Mouse (Mus musculus) forebrain, embryonic 15.5 days (tissue): Measurements from ENCODE around the gene Mpp3. TPM values are rescaled to one million over a fixed set of nuclear protein-coding genes. Genes with fewer than 3 reads are reported as not detected.
"Not testable (repeated sequence)": the region's sequence is repeated elsewhere in the genome, so short reads cannot be mapped to it uniquely, and the experiment has no call there.

Experiments
- ATAC-seq: fragments of 200-750 bp; cut with Nextera tagmentation; replicated peaks from 2 replicates; pipeline ENCODE4 v1.8.0; 2017; ENCODE audit warnings: mild to moderate bottlenecking, moderate TSS enrichment, moderate library complexity
- H3K27ac ChIP-seq: fragments of 300-500 bp; sonication (generic); replicated peaks from 2 replicates; pipeline ENCODE4 v1.5.1; 2015; ENCODE audit warnings: mild to moderate bottlenecking, inconsistent platforms
- H3K27me3 ChIP-seq: fragments of 300-500 bp; sonication (generic); 2 replicates; pipeline ENCODE4 v1.6.1; 2015; ENCODE audit warnings: inconsistent platforms
- H3K36me3 ChIP-seq: fragments of 300-500 bp; sonication (generic); 2 replicates; pipeline ENCODE4 v1.6.1; 2015; ENCODE audit warnings: mild to moderate bottlenecking, inconsistent platforms
- H3K4me1 ChIP-seq: fragments of 300-500 bp; sonication (generic); 2 replicates; pipeline ENCODE4 v1.6.1; 2015; ENCODE audit warnings: inconsistent platforms
- H3K4me2 ChIP-seq: fragments of 300-500 bp; sonication (generic); replicated peaks from 2 replicates; pipeline ENCODE4 v1.6.1; 2015; ENCODE audit warnings: mild to moderate bottlenecking, inconsistent platforms
- H3K4me3 ChIP-seq: fragments of 300-500 bp; sonication (generic); 2 replicates; pipeline ENCODE4 v1.5.1; 2015; ENCODE audit warnings: mild to moderate bottlenecking, inconsistent platforms
- H3K9ac ChIP-seq: fragments of 300-500 bp; sonication (generic); replicated peaks from 2 replicates; pipeline ENCODE4 v1.6.1; 2015; ENCODE audit warnings: mild to moderate bottlenecking, inconsistent platforms
- H3K9me3 ChIP-seq: fragments of 300-500 bp; sonication (generic); 2 replicates; pipeline ENCODE4 v1.6.1; 2016; ENCODE audit warnings: inconsistent platforms
- WGBS: fragments of 180-500 bp; shearing (Covaris S2); methylation state at CpG from one replicate; pipeline ENCODE4 v1.1.7; 2015; ENCODE audit warnings: mixed read lengths; 5-methylcytosine and 5-hydroxymethylcytosine counted together
- polyA plus RNA-seq: library from polyadenylated mRNA; unstranded; fragments of >200 nt; fragmentation: Nextera tagmentation; extraction: Ambion mirVana; gene quantifications from 2 replicates; pipeline ENCODE4 v1.2.1, GENCODE M21; 2015

Mpp3 gene
- polyA plus RNA-seq, 1 experiment from 2014 or later: 48.5 TPM

GRCm38 (mm10) chr11:102006271-102006670 lies 22.0 kb downstream of the Mpp3 start:
- peaks cover 41% of the 10 kb centered on the region for H3K36me3 ChIP-seq
- H3K4me2 ChIP-seq: no peak overlapping the region
- peak overlapping the region; percentile 3; the same call in 1 of the 2 replicates for H3K27ac ChIP-seq
- WGBS: 58% methylated on average over 9 of the region's 9 CpGs
- no peaks in the 10 kb centered on the region for H3K27me3 ChIP-seq
- H3K9me3 ChIP-seq: no peaks in the 10 kb centered on the region
- H3K9ac ChIP-seq: no peak overlapping the region
- H3K4me1 ChIP-seq: peaks cover 24% of the 10 kb centered on the region
- no peak for ATAC-seq
- no peak overlapping the region for H3K4me3 ChIP-seq

- Histone ChIP-seq H3K4me2 (no peak overlapping the region), H3K36me3 (peaks cover 46% of the 10 kb centered on the region), H3K9ac (no peak overlapping the region), H3K4me3 (no peak overlapping the region), H3K27ac (no peak overlapping the region), H3K4me1 (0 out of 2 replicates have a peak, but pooled peaks cover 6% of the 10 kb centered on the region), H3K27me3 (no peaks in the 10 kb centered on the region), H3K9me3 (no peaks in the 10 kb centered on the region)
- 94% methylated on average over 8 of the region's 8 CpGs for WGBS
- ATAC-seq: no peak
These were observed 24.0 kb downstream of the Mpp3 start for GRCm38 (mm10) chr11:102004251-102004650.

- Histone ChIP-seq H3K4me2 (no peak overlapping the region), H3K36me3 (peaks cover 22% of the 10 kb centered on the region), H3K9ac (no peak overlapping the region), H3K27ac (no peak overlapping the region), H3K9me3 (no peaks in the 10 kb centered on the region), H3K4me1 (no peaks in the 10 kb centered on the region), H3K4me3 (no peak overlapping the region), H3K27me3 (no peaks in the 10 kb centered on the region)
- ATAC-seq: no peak
- whole genome bisulfite sequencing: 61% methylated on average over 4 of the region's 4 CpGs
These were observed 28.8 kb downstream of the Mpp3 start for GRCm38 (mm10) chr11:101999466-101999865.

- WGBS: 50% methylated on average over 5 of the region's 5 CpGs
- H3K4me3 ChIP-seq: no peak overlapping the region
- no peaks in the 10 kb centered on the region for H3K27me3 ChIP-seq
- no peak overlapping the region for H3K9ac ChIP-seq
- H3K36me3 ChIP-seq: peaks cover 13% of the 10 kb centered on the region
- no peaks in the 10 kb centered on the region for H3K9me3 ChIP-seq
- no peak overlapping the region for H3K27ac ChIP-seq
- no peaks in the 10 kb centered on the region for H3K4me1 ChIP-seq
- no peak for ATAC-seq
- no peak overlapping the region for H3K4me2 ChIP-seq
These were observed 30.0 kb downstream of the Mpp3 start for GRCm38 (mm10) chr11:101998258-101998657.

GRCm38 (mm10) chr11:101995938-101996337 lies 32.3 kb downstream of the Mpp3 start:
- no peak overlapping the region for H3K4me3 ChIP-seq
- no peak for ATAC-seq
- 90% methylated on average over 7 of the region's 7 CpGs for WGBS
- H3K4me2 ChIP-seq: no peak overlapping the region
- H3K4me1 ChIP-seq: no peaks in the 10 kb centered on the region
- H3K36me3 ChIP-seq: peaks cover 5% of the 10 kb centered on the region
- no peak overlapping the region for H3K27ac ChIP-seq
- H3K27me3 ChIP-seq: no peaks in the 10 kb centered on the region
- no peak overlapping the region for H3K9ac ChIP-seq
- no peaks in the 10 kb centered on the region for H3K9me3 ChIP-seq

- 73% methylated on average over 8 of the region's 8 CpGs for WGBS
- Histone ChIP-seq H3K4me2 (no peak overlapping the region), H3K4me3 (no peak overlapping the region), H3K4me1 (no peaks in the 10 kb centered on the region), H3K9ac (no peak overlapping the region), H3K27ac (no peak overlapping the region), H3K36me3 (no peaks in the 10 kb centered on the region; the same call in none of the 2 replicates), H3K27me3 (no peaks in the 10 kb centered on the region), H3K9me3 (no peaks in the 10 kb centered on the region)
- ATAC-seq: no peak
These were observed 34.2 kb downstream of the Mpp3 start for GRCm38 (mm10) chr11:101994100-101994499.

- Histone ChIP-seq H3K4me2 (no peak overlapping the region), H3K9me3 (no peaks in the 10 kb centered on the region)
- 86% methylated on average over 7 of the region's 7 CpGs for WGBS
These were observed 35.9 kb downstream of the Mpp3 start for GRCm38 (mm10) chr11:101992411-101992810.

GRCm38 (mm10) chr11:101991813-101992212 lies 36.4 kb downstream of the Mpp3 start:
- Histone ChIP-seq H3K4me2 (no peak overlapping the region), H3K4me3 (no peak overlapping the region), H3K27ac (no peak overlapping the region), H3K36me3 (no peaks in the 10 kb centered on the region; the same call in 1 of the 2 replicates), H3K9ac (no peak overlapping the region), H3K9me3 (no peaks in the 10 kb centered on the region), H3K27me3 (peaks cover 1% of the 10 kb centered on the region; the same call in 1 of the 2 replicates), H3K4me1 (no peaks in the 10 kb centered on the region)
- WGBS: 86% methylated on average over 3 of the region's 3 CpGs
- ATAC-seq: no peak

More at GRCm38 (mm10) chr11:101992411-101992810, 35.9 kb downstream of the Mpp3 start:
- Histone ChIP-seq H3K9ac (no peak overlapping the region), H3K36me3 (no peaks in the 10 kb centered on the region; the same call in none of the 2 replicates), H3K27me3 (no peaks in the 10 kb centered on the region), H3K4me3 (no peak overlapping the region), H3K27ac (no peak overlapping the region), H3K4me1 (no peaks in the 10 kb centered on the region)
- no peak for ATAC-seq

GRCm38 (mm10) chr11:101990244-101990643 lies 38.0 kb downstream of the Mpp3 start:
- no peaks in the 10 kb centered on the region for H3K9me3 ChIP-seq
- no peak for ATAC-seq
- 92% methylated on average over 3 of the region's 3 CpGs for WGBS
- H3K36me3 ChIP-seq: no peaks in the 10 kb centered on the region
- H3K4me2 ChIP-seq: no peak overlapping the region
- H3K9ac ChIP-seq: no peak overlapping the region
- H3K4me1 ChIP-seq: no peaks in the 10 kb centered on the region
- no peak overlapping the region for H3K27ac ChIP-seq
- H3K4me3 ChIP-seq: no peak overlapping the region
- H3K27me3 ChIP-seq: peaks cover 4% of the 10 kb centered on the region; the same call in 1 of the 2 replicates

GRCm38 (mm10) chr11:101986913-101987312 lies 41.3 kb downstream of the Mpp3 start, which contains the start of gene Dusp3:
Gene Dusp3, minus strand, starts transcription at chr11:101987013.
- H3K36me3 ChIP-seq: no peaks in the 10 kb centered on the region
- H3K4me1 ChIP-seq: peaks cover 13% of the 10 kb centered on the region; the same call in 1 of the 2 replicates
- no peak within 1 kb of the TSS for H3K4me2 ChIP-seq
- 68% methylated on average over 3 of the region's 3 CpGs for WGBS
- ATAC-seq: no peak
- H3K9me3 ChIP-seq: no peaks in the 10 kb centered on the region
- H3K4me3 ChIP-seq: no peak within 1 kb of the TSS
- peaks cover 4% of the 10 kb centered on the region; the same call in 1 of the 2 replicates for H3K27me3 ChIP-seq
- no peak within 1 kb of the TSS for H3K9ac ChIP-seq
- H3K27ac ChIP-seq: no peak within 1 kb of the TSS

- no peak overlapping the region for H3K9ac ChIP-seq
- H3K9me3 ChIP-seq: no peaks in the 10 kb centered on the region
- no peaks in the 10 kb centered on the region for H3K36me3 ChIP-seq
- no peak overlapping the region for H3K4me3 ChIP-seq
- WGBS: 4% methylated on average over 10 of the region's 10 CpGs
- peaks cover 13% of the 10 kb centered on the region; the same call in 1 of the 2 replicates for H3K4me1 ChIP-seq
- no peak; the same call in 1 of the 2 replicates for ATAC-seq
- H3K27me3 ChIP-seq: peaks cover 4% of the 10 kb centered on the region; the same call in 1 of the 2 replicates
- H3K4me2 ChIP-seq: no peak overlapping the region
- no peak overlapping the region for H3K27ac ChIP-seq
These were observed 42.3 kb downstream of the Mpp3 start for GRCm38 (mm10) chr11:101985990-101986389.

- not testable (repeated sequence) for H3K27me3 ChIP-seq, ATAC-seq, H3K27ac ChIP-seq, H3K36me3 ChIP-seq, H3K9me3 ChIP-seq, H3K4me2 ChIP-seq, H3K9ac ChIP-seq, H3K4me3 ChIP-seq
- peaks cover 13% of the 10 kb centered on the region; the same call in 1 of the 2 replicates for H3K4me1 ChIP-seq
- WGBS: 67% methylated on average over 6 of the region's 6 CpGs
These were observed 42.8 kb downstream of the Mpp3 start for GRCm38 (mm10) chr11:101985450-101985849.
